Mouse (Mus musculus) MEL (cell line): ENCODE measurements around the gene Tmem198. TPM values are rescaled to one million over a fixed set of nuclear protein-coding genes. Genes with fewer than 3 reads are reported as not detected.
A peak's percentile ranks its signal among the peaks of the same experiment; 100 is the strongest.

ENCODE experiments used
- DNase-seq: peaks from one replicate; pipeline ENCODE4 v3.0.0; 2011; ENCODE audit warnings: low read depth, low spot score
- H3K27ac ChIP-seq: 2 replicates; pipeline ENCODE4 v1.5.1; 2012; ENCODE audit warnings: low read depth, mild to moderate bottlenecking, control low read depth, low read length, moderate library complexity; ENCODE audit not compliant: control insufficient read depth
- H3K27me3 ChIP-seq, 2 experiments: fragments of 150-350 bp in 1 of 2; sonication (generic) in 1 of 2; 2 replicates each; pipeline ENCODE4 v1.6.1; 2012; ENCODE audit warnings: low read length in 2 of 2, mild to moderate bottlenecking in 2 of 2, improper control_type of control experiment in 1 of 2, moderate library complexity in 1 of 2; ENCODE audit not compliant: insufficient read depth in 2 of 2, control insufficient read depth in 1 of 2
- H3K36me3 ChIP-seq, 2 experiments: 2 replicates each; pipeline ENCODE4 v1.6.1; 2012 to 2014; ENCODE audit warnings: low read length in 2 of 2, improper control_type of control experiment in 1 of 2, inconsistent platforms in 1 of 2, mild to moderate bottlenecking in 1 of 2; ENCODE audit not compliant: insufficient read depth in 2 of 2, control insufficient read depth in 1 of 2
- H3K4me1 ChIP-seq, 2 experiments: fragments of 150-350 bp in 1 of 2; sonication (generic) in 1 of 2; 2 replicates each; pipeline ENCODE4 v1.6.1; 2012; ENCODE audit warnings: low read length in 2 of 2, improper control_type of control experiment in 1 of 2, mild to moderate bottlenecking in 1 of 2; ENCODE audit not compliant: insufficient read depth in 2 of 2, control insufficient read depth in 1 of 2
- H3K4me3 ChIP-seq, 2 experiments: fragments of 150-350 bp in 1 of 2; sonication (generic) in 1 of 2; 2 replicates each; pipeline ENCODE4 v1.5.1; 2012; ENCODE audit warnings: low read depth in 2 of 2, low read length in 2 of 2, mild to moderate bottlenecking in 2 of 2, moderate library complexity in 2 of 2, control low read depth in 1 of 2, improper control_type of control experiment in 1 of 2; ENCODE audit not compliant: control insufficient read depth in 1 of 2, insufficient read depth in 1 of 2
- H3K79me2 ChIP-seq: 2 replicates; pipeline ENCODE4 v1.6.1; 2012; ENCODE audit warnings: mild to moderate bottlenecking, low read length, moderate library complexity; ENCODE audit not compliant: control insufficient read depth, poor library complexity, insufficient read depth
- H3K9ac ChIP-seq: 2 replicates; pipeline ENCODE4 v1.6.1; 2012; ENCODE audit warnings: low read depth, mild to moderate bottlenecking, control low read depth, low read length, moderate library complexity; ENCODE audit not compliant: control insufficient read depth, poor library complexity, severe bottlenecking
- H3K9me3 ChIP-seq: fragments of 150-350 bp; sonication (generic); replicated peaks from 2 replicates; pipeline ENCODE4 v1.6.1; 2012; ENCODE audit warnings: mild to moderate bottlenecking, low read length, improper control_type of control experiment, moderate library complexity; ENCODE audit not compliant: insufficient read depth
- BHLHE40 ChIP-seq: IDR thresholded peaks from 2 replicates; pipeline ENCODE4 v1.6.1; 2012; ENCODE audit warnings: low read depth, mild to moderate bottlenecking, inconsistent platforms, low read length, improper control_type of control experiment, borderline replicate concordance
- E2F4 ChIP-seq: IDR thresholded peaks from 2 replicates; pipeline ENCODE4 v1.6.1; 2011; ENCODE audit warnings: low read depth, low read length, improper control_type of control experiment, borderline replicate concordance
- GABPA ChIP-seq: IDR thresholded peaks from 2 replicates; pipeline ENCODE4 v1.6.1; 2012; ENCODE audit warnings: low read depth, mild to moderate bottlenecking, inconsistent platforms, low read length, improper control_type of control experiment, moderate library complexity
- GATA1 ChIP-seq: IDR thresholded peaks from 2 replicates; pipeline ENCODE4 v1.6.1; 2011; ENCODE audit warnings: low read depth, low read length, improper control_type of control experiment
- HCFC1 ChIP-seq: IDR thresholded peaks from 2 replicates; pipeline ENCODE4 v1.6.1; 2012; ENCODE audit warnings: low read depth, mild to moderate bottlenecking, inconsistent platforms, low read length, improper control_type of control experiment, moderate library complexity
- JUND ChIP-seq: IDR thresholded peaks from 2 replicates; pipeline ENCODE4 v1.6.1; 2011; ENCODE audit warnings: low read depth, mild to moderate bottlenecking, improper control_type of control experiment, low read length
- KAT2A ChIP-seq: conservative IDR thresholded peaks from 2 replicates; pipeline ENCODE4 v1.6.1; 2012; ENCODE audit warnings: low read depth, low read length, improper control_type of control experiment, inconsistent platforms
- MAX ChIP-seq: IDR thresholded peaks from 2 replicates; pipeline ENCODE4 v1.6.1; 2011; ENCODE audit warnings: low read length, improper control_type of control experiment
- MEF2A ChIP-seq: IDR thresholded peaks from 2 replicates; pipeline ENCODE4 v1.6.1; 2014; ENCODE audit warnings: low read depth, mild to moderate bottlenecking, inconsistent platforms, low read length, improper control_type of control experiment; ENCODE audit not compliant: poor library complexity, insufficient replicate concordance, severe bottlenecking; ENCODE audit errors: extremely low read depth
- MXI1 ChIP-seq: IDR thresholded peaks from 2 replicates; pipeline ENCODE4 v1.6.1; 2011; ENCODE audit warnings: mild to moderate bottlenecking, low read depth, low read length, improper control_type of control experiment
- POLR2A ChIP-seq, 2 experiments: IDR thresholded peaks; 2 replicates each; pipeline ENCODE4 v1.6.1; 2011 to 2012; ENCODE audit warnings: low read length in 2 of 2, mild to moderate bottlenecking in 2 of 2, control low read depth in 1 of 2, improper control_type of control experiment in 1 of 2, low read depth in 1 of 2, moderate library complexity in 1 of 2; ENCODE audit not compliant: control insufficient read depth in 1 of 2, insufficient read depth in 1 of 2, poor library complexity in 1 of 2
- POLR2AphosphoS2 ChIP-seq: IDR thresholded peaks from 2 replicates; pipeline ENCODE4 v1.6.1; 2011; ENCODE audit warnings: low read length, improper control_type of control experiment
- POLR2AphosphoS5 ChIP-seq: IDR thresholded peaks from 2 replicates; pipeline ENCODE4 v1.6.1; 2012; ENCODE audit warnings: low read depth, borderline replicate concordance, mild to moderate bottlenecking, inconsistent platforms, low read length, moderate library complexity, mixed read lengths
- RAD21 ChIP-seq: IDR thresholded peaks from 2 replicates; pipeline ENCODE4 v1.6.1; 2011; ENCODE audit warnings: mild to moderate bottlenecking, low read depth, low read length, improper control_type of control experiment
- SIN3A ChIP-seq: IDR thresholded peaks from 2 replicates; pipeline ENCODE4 v1.6.1; 2012; ENCODE audit warnings: low read length, improper control_type of control experiment, inconsistent platforms
- SMC3 ChIP-seq: IDR thresholded peaks from 2 replicates; pipeline ENCODE4 v1.6.1; 2011; ENCODE audit warnings: low read depth, low read length, improper control_type of control experiment
- TCF12 ChIP-seq: IDR thresholded peaks from 2 replicates; pipeline ENCODE4 v1.6.1; 2014; ENCODE audit warnings: low read depth, mild to moderate bottlenecking, inconsistent platforms, low read length, improper control_type of control experiment, moderate library complexity
- ZKSCAN1 ChIP-seq: IDR thresholded peaks from 2 replicates; pipeline ENCODE4 v1.6.1; 2012; ENCODE audit warnings: low read depth, mild to moderate bottlenecking, inconsistent platforms, low read length, improper control_type of control experiment, moderate library complexity
- ZMIZ1 ChIP-seq: IDR thresholded peaks from 2 replicates; pipeline ENCODE4 v1.6.1; 2012; ENCODE audit warnings: low read depth, mild to moderate bottlenecking, inconsistent platforms, low read length, improper control_type of control experiment, moderate library complexity
- polyA plus RNA-seq, 2 experiments: library from polyadenylated mRNA; stranded (reverse) in 1 of 2; unstranded in 1 of 2; fragments of >175 nt in 1 of 2; fragments of >200 nt in 1 of 2; gene quantifications; 2 replicates each; pipeline versions ENCODE4 v1.2.1 to v1.2.4; 2012; ENCODE audit warnings: low replicate concordance in 2 of 2, low read depth in 1 of 2; ENCODE audit not compliant: insufficient read length in 2 of 2, insufficient read depth in 1 of 2, missing spikeins in 1 of 2
- total RNA-seq: library from RNA; depleted of rRNA; stranded (reverse); fragments of 300-350 nt; gene quantifications from 2 replicates; pipeline ENCODE4 v1.2.3, GENCODE M21; 2012

Tmem198 gene
- total and polyA plus RNA-seq, 3 experiments: 0.65 to 1.4 TPM; not detected in 1

- no peak for DNase-seq
- H3K27me3 ChIP-seq: no peaks in the 10 kb centered on the region
- no peaks in the 10 kb centered on the region for H3K79me2 ChIP-seq
- no peaks in the 10 kb centered on the region for H3K36me3 ChIP-seq
- no peaks in the 10 kb centered on the region for H3K9me3 ChIP-seq
- H3K4me1 ChIP-seq: no peaks in the 10 kb centered on the region
- TF ChIP-seq RAD21 (no peak), SIN3A (no peak), POLR2AphosphoS5 (no peak), GABPA (no peak), HCFC1 (no peak), JUND (no peak), MEF2A (no peak), GATA1 (no peak), POLR2AphosphoS2 (no peak), MAX (no peak), MXI1 (no peak), BHLHE40 (no peak), TCF12 (no peak), E2F4 (no peak)
- no peak overlapping the region for H3K4me3 ChIP-seq
- no peak overlapping the region for H3K9ac ChIP-seq
- no peak overlapping the region for H3K27ac ChIP-seq
Observed at GRCm38 (mm10) chr1:75505159-75505955, 26.0 kb downstream of the Tmem198 start.

DNA sequence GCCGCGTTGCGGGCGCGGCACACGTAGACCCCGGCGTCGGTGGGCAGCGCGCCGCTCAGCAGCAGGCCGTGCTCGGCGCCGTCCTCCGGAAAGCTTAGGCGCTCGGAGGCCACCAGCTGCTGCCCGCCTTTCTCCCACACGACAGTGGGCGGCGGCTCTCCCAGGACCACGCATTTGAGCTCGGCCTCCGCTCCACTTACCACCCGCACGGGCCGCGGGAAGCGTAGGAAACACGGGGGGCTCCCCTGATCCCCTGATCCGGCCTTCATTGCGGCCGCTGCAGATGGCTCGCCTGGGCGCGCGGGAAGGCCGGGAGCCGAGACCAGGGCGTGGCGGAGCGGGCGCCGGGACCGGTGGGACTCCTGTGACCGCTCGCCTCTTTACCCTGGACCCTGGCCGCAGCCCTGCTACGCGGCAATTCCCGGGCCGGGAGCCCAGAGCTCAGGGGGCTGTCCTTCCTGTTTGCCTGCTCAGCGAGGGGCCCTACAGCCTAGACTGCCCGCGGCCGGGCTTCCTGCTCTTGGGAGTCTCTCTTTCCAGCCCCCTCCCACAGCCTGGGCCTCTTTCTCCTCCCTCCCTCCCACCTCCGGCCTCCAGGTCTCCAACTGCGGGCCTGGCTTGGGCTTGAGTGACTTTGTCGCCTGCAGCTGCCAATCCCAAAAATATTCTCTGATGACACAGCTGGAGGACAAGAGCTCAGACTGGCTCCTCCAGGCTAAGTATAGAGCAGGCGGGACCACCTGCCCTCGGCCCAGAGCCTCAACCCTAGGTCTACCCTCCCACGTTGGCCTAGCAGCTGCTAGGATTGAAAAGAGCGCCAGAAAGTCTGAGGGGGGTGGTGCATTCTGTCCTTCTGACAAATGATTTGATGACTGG lies 26.9 kb downstream of the Tmem198 start, which contains the start of gene Obsl1:
Gene Obsl1, minus strand, starts transcription at position 497 of the 876 bp plus-strand sequence.
- Histone ChIP-seq H3K4me3 (no peak within 1 kb of the TSS), H3K79me2 (no peaks in the 10 kb centered on the region), H3K9ac (no peak within 1 kb of the TSS), H3K4me1 (no peaks in the 10 kb centered on the region), H3K27me3 (no peaks in the 10 kb centered on the region), H3K36me3 (no peaks in the 10 kb centered on the region), H3K27ac (no peak within 1 kb of the TSS), H3K9me3 (no peaks in the 10 kb centered on the region)
- TF ChIP-seq KAT2A (no peak), POLR2A (IDR thresholded peaks at IDR 0.05; ENCODE audit: control insufficient read depth in 1 of 2, insufficient read depth in 1 of 2, low read depth in 1 of 2, low read length in 2 of 2, poor library complexity in 1 of 2) (0 out of 4 replicates have a peak, but pooled peaks of 1 of the 2 experiments have one; percentile 25), POLR2AphosphoS2 (no peak), ZMIZ1 (no peak), JUND (no peak), SMC3 (no peak), GATA1 (no peak), ZKSCAN1 (no peak)
- no peak for DNase-seq
